Mouse (Mus musculus) liver, adult 2 months (tissue): Measurements from ENCODE around the gene Ap3s2.

ENCODE experiments used
- CTCF ChIP-seq: fragments of 200-500 bp; IDR thresholded peaks from 2 replicates; pipeline ENCODE4 v1.5.1; 2011; ENCODE audit warnings: low read depth, low read length, control low read depth
- POLR2A ChIP-seq: fragments of 200-500 bp; IDR thresholded peaks from 2 replicates; pipeline ENCODE4 v1.6.1; 2011; ENCODE audit warnings: low read length, control low read depth; ENCODE audit not compliant: insufficient read depth; ENCODE audit errors: extremely low read depth

GRCm38 (mm10) chr7:79861794-79862193 lies 58.7 kb downstream of the Ap3s2 start:
- TF ChIP-seq CTCF (no peak), POLR2A (no peak)
